ENCODE assay signal across 25 mouse cellular contexts in the genomic region with DNA sequence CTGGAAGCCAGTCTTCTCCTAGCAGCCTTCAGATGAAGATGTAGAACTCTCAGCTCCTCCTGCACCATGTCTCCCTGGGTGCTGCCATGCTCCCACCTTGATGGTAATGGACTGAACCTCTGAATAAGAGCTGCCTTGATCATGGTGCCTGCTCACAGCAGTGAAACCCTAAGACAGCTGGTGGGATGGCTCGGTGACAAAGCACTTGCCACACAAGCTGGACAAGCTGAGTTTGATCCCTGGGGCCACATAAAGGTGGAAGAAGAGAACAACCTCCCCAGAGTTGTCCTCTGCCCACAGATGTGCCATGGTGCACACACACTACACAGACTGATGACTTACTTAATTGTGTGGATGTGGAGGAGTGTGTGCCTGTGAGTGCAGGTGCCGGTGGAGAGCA. TPM values are rescaled to one million over a fixed set of nuclear protein-coding genes. Genes with fewer than 3 reads are reported as not detected.
DNase-seq lines count a peak whose midpoint lies in the region; TF ChIP-seq lines count a peak whose summit lies in the region.
"Had no signal": no experiment of that assay in that cellular context is flagged by ENCODE, and none has a peak within 500 bp of the region (broad histone marks: within the 10 kb centered on the region; RNA-seq: fewer than 3 reads in every experiment).

No protein-coding gene starts in this region.

- DNase-seq in cerebellum, postnatal 10 days: peak; percentile 55 to 65
- DNase-seq in cerebellum, adult 8-10 months: no peak
- peak; percentile 71 for DNase-seq in heart, embryonic 10.5 days (ENCODE audit: low spot score)
- no peak for DNase-seq in heart, adult 9 months (ENCODE audit: low spot score in 2 of 2)
- peak; percentile 45 for DNase-seq in left cerebral cortex, postnatal 4 days
- no peak for DNase-seq in left cerebral cortex, postnatal 36 days (ENCODE audit: low spot score in 2 of 2)
- DNase-seq: adrenal gland, adult 8-10 months; adrenal gland, postnatal 14 days; adrenal gland, postnatal 36 days; B cell, adult 2 months; cerebellum, adult 11-12 months; cerebellum, adult 2 months; cerebellum, adult 9-11 months; cerebellum, postnatal 25 days; embryo, embryonic 11 days had no signal

- peaks cover 10% of the 10 kb centered on the region; the same call in 1 of the 2 replicates for H3K36me3 ChIP-seq in heart, embryonic 10.5 days
- H3K36me3 ChIP-seq: embryonic facial prominence, embryonic 15.5 days; forebrain, embryonic 10.5 days; forebrain, embryonic 12.5 days had no signal

- no peak overlapping the region for H3K27ac ChIP-seq in heart, embryonic 10.5 days
- peak overlapping the region; percentile 10; the same call in 1 of the 2 replicates for H3K27ac ChIP-seq in cortical plate, adult 2 months (ENCODE audit: insufficient read depth, low read length)
- H3K27ac ChIP-seq: embryonic facial prominence, embryonic 13.5 days; embryonic facial prominence, embryonic 15.5 days; forebrain, embryonic 10.5 days; forebrain, embryonic 12.5 days had no signal

- 90% methylated on average over 2 of the region's 2 CpGs for WGBS in heart, embryonic 10.5 days

- H3K4me1 ChIP-seq in heart, embryonic 10.5 days: peaks cover 7% of the 10 kb centered on the region
- no peaks in the 10 kb centered on the region for H3K4me1 ChIP-seq in cortical plate, adult 2 months (ENCODE audit: control insufficient read depth, insufficient read depth, low read length)
- H3K4me1 ChIP-seq: embryonic facial prominence, embryonic 15.5 days; forebrain, embryonic 10.5 days; forebrain, embryonic 12.5 days had no signal

- TF ChIP-seq POLR2A in cortical plate, adult 2 months (IDR thresholded peaks at IDR 0.05; ENCODE audit: extremely low read depth, insufficient read depth, low read length): no peak

- TF ChIP-seq CTCF in cortical plate, adult 2 months (IDR thresholded peaks at IDR 0.05; ENCODE audit: extremely low read depth, insufficient read depth, low read length): no peak

- no peaks in the 10 kb centered on the region for H3K27me3 ChIP-seq in heart, embryonic 10.5 days (ENCODE audit: insufficient read depth, poor library complexity, severe bottlenecking)
- H3K27me3 ChIP-seq: CH12.LX; embryonic facial prominence, embryonic 13.5 days; embryonic facial prominence, embryonic 15.5 days; forebrain, embryonic 12.5 days; Patski had no signal

- H3K9me3 ChIP-seq in heart, embryonic 10.5 days: no peaks in the 10 kb centered on the region
- H3K9me3 ChIP-seq: embryonic facial prominence, embryonic 13.5 days; embryonic facial prominence, embryonic 15.5 days; forebrain, embryonic 10.5 days; forebrain, embryonic 12.5 days; G1E had no signal

- intact Hi-C loops in left cerebral cortex, postnatal 4 days (cut with DNase I): no loop called here
- intact Hi-C loops in left cerebral cortex, postnatal 36 days (cut with DNase I): no loop called here

- H3K4me3 ChIP-seq in heart, embryonic 10.5 days: no peak overlapping the region
- H3K4me3 ChIP-seq in cortical plate, adult 2 months (ENCODE audit: insufficient read depth, low read length): no peak overlapping the region
- H3K4me3 ChIP-seq: embryonic facial prominence, embryonic 13.5 days; embryonic facial prominence, embryonic 15.5 days; erythroblast, embryonic 14.5 days; forebrain, embryonic 10.5 days; forebrain, embryonic 12.5 days had no signal

RNA-seq across cellular contexts. Expression of gene Fam228a, which starts 49.8 kb away (rescaled TPM):
- 0.31 and 0.35 TPM in 2 replicates for polyA plus RNA-seq in heart, embryonic 10.5 days (2016; fragmentation: Nextera tagmentation; extraction: Ambion mirVana)
- 1 to 10 TPM; 2.3 to 2.7 TPM for total RNA-seq in left cerebral cortex, postnatal 4 days (2021)
- 1 to 10 TPM; 1.6 to 3.0 TPM for total RNA-seq in left cerebral cortex, postnatal 36 days (2021)
- polyA plus RNA-seq in cortical plate, adult 2 months (2012; rRNA removed): 3.4 and 3.9 TPM in 2 replicates
- total RNA-seq: CH12.LX had no signal
- polyA plus RNA-seq: activated CD4-positive, CD25-positive, alpha-beta regulatory T cell, adult 4 months; erythroblast, embryonic 14.5 days; G1E had no signal

Comparison
In these comparisons a context has a peak if more than half of its experiments do, and no peak if none do; other contexts are left out.
1. DNase-seq: peak in cerebellum, postnatal 10 days (2 of 2), heart, embryonic 10.5 days (single experiment) and left cerebral cortex, postnatal 4 days (single experiment); none in cerebellum, adult 8-10 months (single experiment), heart, adult 9 months (0 of 2) and left cerebral cortex, postnatal 36 days (0 of 2).